Comparison of ENCODE assay signal across 8 mouse cellular contexts in the genomic region with DNA sequence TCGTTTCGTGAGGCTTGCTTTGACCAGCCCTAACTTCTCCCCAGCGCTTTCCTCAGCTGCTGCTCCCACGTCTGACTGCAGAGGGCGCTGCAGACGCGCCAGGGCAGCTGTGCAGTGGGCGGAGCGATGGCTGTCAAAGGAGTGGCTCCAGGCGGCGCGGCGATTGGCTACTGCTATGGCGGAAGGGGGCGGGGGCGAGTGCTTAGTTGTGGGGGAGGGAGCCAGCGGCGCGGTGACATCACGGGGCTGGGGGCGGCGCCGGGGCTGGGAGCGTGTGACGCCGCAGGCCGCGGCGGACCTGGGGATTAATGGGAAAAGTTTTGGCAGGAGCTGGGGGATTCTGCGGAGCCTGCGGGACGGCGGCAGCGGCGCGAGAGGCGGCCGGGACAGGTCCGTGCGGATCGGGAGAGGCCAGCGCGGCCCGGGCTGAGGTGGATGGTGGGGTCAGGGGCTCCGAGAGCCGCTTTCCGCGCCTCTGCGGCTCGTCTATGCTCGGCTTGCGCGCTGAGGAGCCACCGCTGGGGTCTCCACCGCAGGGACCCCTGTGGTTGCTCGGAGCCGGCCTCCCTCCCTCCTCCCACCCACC. TPM values are rescaled to one million over a fixed set of nuclear protein-coding genes. Genes with fewer than 3 reads are reported as not detected.
DNase-seq lines count a peak whose midpoint lies in the region; ATAC-seq and TF ChIP-seq lines count a peak whose summit lies in the region.

Gene Ppard, plus strand, starts transcription at position 226 of the 586 bp plus-strand sequence.

- H3K27me3 ChIP-seq in G1E (ENCODE audit: insufficient read depth, low read length) = no peaks in the 10 kb centered on the region; the same call in 1 of the 2 replicates
- no peaks in the 10 kb centered on the region for H3K27me3 ChIP-seq in forebrain, postnatal 0 days (ENCODE audit: insufficient read depth, low read length)
- peaks cover 3% of the 10 kb centered on the region; the same call in 1 of the 2 replicates for H3K27me3 ChIP-seq in lung, embryonic 15.5 days

- peak within 1 kb of the TSS; percentile 71 for H3K9ac ChIP-seq in forebrain, postnatal 0 days
- H3K9ac ChIP-seq in lung, embryonic 15.5 days = peak within 1 kb of the TSS; percentile 91

- peaks cover 58% of the 10 kb centered on the region for H3K4me1 ChIP-seq in G1E (ENCODE audit: insufficient read depth, low read depth, low read length)
- no peaks in the 10 kb centered on the region for H3K4me1 ChIP-seq in forebrain, postnatal 0 days (ENCODE audit: insufficient read depth)
- peaks cover 12% of the 10 kb centered on the region for H3K4me1 ChIP-seq in lung, embryonic 15.5 days

- WGBS in forebrain, postnatal 0 days = under 1% methylated on average over 57 of the region's 57 CpGs
- WGBS in lung, embryonic 15.5 days = under 1% methylated on average over 42 of the region's 57 CpGs

- H3K9me3 ChIP-seq in G1E (replicated peaks) = no peaks in the 10 kb centered on the region
- no peaks in the 10 kb centered on the region for H3K9me3 ChIP-seq in forebrain, postnatal 0 days (ENCODE audit: low read length)
- H3K9me3 ChIP-seq in lung, embryonic 15.5 days = no peaks in the 10 kb centered on the region

- TF ChIP-seq CTCF in G1E (IDR thresholded peaks at IDR 0.05; ENCODE audit: low read depth, low read length) = peak; percentile 82
- peak; percentile 99 for TF ChIP-seq CTCF in forebrain, postnatal 0 days (IDR thresholded peaks at IDR 0.05; ENCODE audit: low read depth)

- peak within 1 kb of the TSS; percentile 84 for H3K4me3 ChIP-seq in G1E (ENCODE audit: low read depth, low read length)
- peak within 1 kb of the TSS; percentile 73 for H3K4me3 ChIP-seq in forebrain, postnatal 0 days (ENCODE audit: low read depth, low read length)
- peak within 1 kb of the TSS; percentile 86 for H3K4me3 ChIP-seq in lung, embryonic 15.5 days

- H3K36me3 ChIP-seq in G1E (replicated peaks) = peaks cover 72% of the 10 kb centered on the region
- H3K36me3 ChIP-seq in forebrain, postnatal 0 days (ENCODE audit: insufficient read depth) = no peaks in the 10 kb centered on the region
- H3K36me3 ChIP-seq in lung, embryonic 15.5 days = no peaks in the 10 kb centered on the region

- DNase-seq in G1E (ENCODE audit: low spot score) = peak; percentile 93
- peak; percentile 97 to 98 for DNase-seq in cerebellum, adult 18-20 months
- peak; percentile 97 for DNase-seq in forebrain, postnatal 0 days
- peak; percentile 99 for DNase-seq in heart, postnatal 4 days
- DNase-seq in layer of hippocampus, adult 8-10 months (ENCODE audit: low spot score in 2 of 2) = peak; percentile 93 to 97
- DNase-seq in ovary, adult 18-20 months (ENCODE audit: low spot score) = peak; percentile 95
- peak; percentile 98 for DNase-seq in thymus, postnatal 0 days (ENCODE audit: low spot score)

- ATAC-seq in G1E (ENCODE audit: extremely low read depth, insufficient number of reproducible peaks, low FRiP score, poor library complexity, severe bottlenecking) = peak; percentile 87
- peak; percentile 98 for ATAC-seq in forebrain, postnatal 0 days
- ATAC-seq in lung, embryonic 15.5 days (ENCODE audit: borderline replicate concordance, extremely low read depth, low FRiP score, low TSS enrichment) = peak; percentile 95

- H3K4me2 ChIP-seq in forebrain, postnatal 0 days (ENCODE audit: low read depth) = peak within 1 kb of the TSS; percentile 92
- peak within 1 kb of the TSS; percentile 75 for H3K4me2 ChIP-seq in lung, embryonic 15.5 days

- H3K27ac ChIP-seq in forebrain, postnatal 0 days (ENCODE audit: low read depth, low read length) = peak within 1 kb of the TSS; percentile 64; the same call in 1 of the 2 replicates
- peak within 1 kb of the TSS; percentile 86 for H3K27ac ChIP-seq in lung, embryonic 15.5 days

RNA-seq across cellular contexts. Expression of gene Ppard, which starts in this region (rescaled TPM):
- 19.1 and 23.4 TPM in 2 replicates for total RNA-seq in G1E (2014; fragmentation: Nextera tagmentation)
- 2.6 and 3.0 TPM in 2 replicates for total RNA-seq in G1E (2017)
- 17.8 and 17.9 TPM in 2 replicates for polyA plus RNA-seq in G1E (2012)
- total RNA-seq in forebrain, postnatal 0 days (2014; rRNA removed) = 5.4 and 7.9 TPM in 2 replicates
- polyA plus RNA-seq in forebrain, postnatal 0 days (2015; fragmentation: Nextera tagmentation; extraction: Ambion mirVana) = 0.92 and 1.3 TPM in 2 replicates
- 10 to 100 TPM; 21.9 to 22.3 TPM for total RNA-seq in heart, postnatal 4 days (2021)
- total RNA-seq in layer of hippocampus, adult 8-10 months (2022) = 10 to 100 TPM; 24.5 to 27.5 (median 26.7) TPM
- polyA plus RNA-seq in lung, embryonic 15.5 days (2015; fragmentation: Nextera tagmentation; extraction: Ambion mirVana) = 2.1 and 2.9 TPM in 2 replicates
- 2.3 and 3.0 TPM in 2 replicates for polyA plus RNA-seq in thymus, postnatal 0 days (2015; fragmentation: Nextera tagmentation; extraction: Ambion mirVana)

Comparison
In these comparisons a context has a peak if more than half of its experiments do, and no peak if none do; other contexts are left out.
1. Peak in every context shown above with its lines: DNase-seq, ATAC-seq, H3K4me3 ChIP-seq and H3K27ac ChIP-seq.